In the genomic region with DNA sequence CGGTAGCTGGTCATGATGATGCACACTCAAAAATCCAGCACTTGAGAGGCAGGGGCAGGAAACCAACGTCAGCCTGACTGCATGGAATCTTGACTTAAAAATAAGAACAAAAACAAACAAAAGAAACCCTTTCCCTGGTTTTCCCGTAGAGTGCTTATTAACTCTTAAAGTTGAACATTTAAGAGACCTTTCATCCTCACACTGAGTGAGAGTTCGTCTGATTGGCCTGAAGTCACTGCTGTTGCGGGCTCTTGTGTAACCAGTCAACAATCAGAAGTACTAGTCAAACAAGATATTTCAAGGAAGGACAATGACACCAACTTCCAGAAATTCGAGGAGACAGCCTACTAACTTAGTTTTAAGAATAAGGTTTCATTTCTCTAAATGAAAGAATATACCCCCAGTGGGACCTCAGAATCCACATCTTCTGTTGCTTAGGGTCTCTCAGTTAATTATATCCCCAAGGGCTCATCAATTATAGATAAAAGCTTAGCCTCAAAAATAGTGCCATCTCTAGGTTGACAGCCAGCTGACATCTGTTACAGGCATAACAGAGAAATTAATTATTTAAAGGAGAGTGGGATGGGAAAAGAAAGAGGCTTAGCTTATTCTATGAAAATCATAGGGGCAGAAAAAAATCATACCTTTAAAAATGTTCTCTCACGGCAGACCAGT, we compare ENCODE assay signal across 26 mouse cellular contexts. TPM values are rescaled to one million over a fixed set of nuclear protein-coding genes. Genes with fewer than 3 reads are reported as not detected.
DNase-seq lines count a peak whose midpoint lies in the region; ATAC-seq lines count a peak whose summit lies in the region.
"Had no signal": no experiment of that assay in that cellular context is flagged by ENCODE, and none has a peak within 500 bp of the region (broad histone marks: within the 10 kb centered on the region; RNA-seq: fewer than 3 reads in every experiment).

No protein-coding gene starts in this region.

- peak; percentile 44 to 56 for DNase-seq in kidney, adult 8-10 months
- DNase-seq in kidney, postnatal 4 days, result no peak
- no peak for DNase-seq in lung, postnatal 4 days
- DNase-seq in lung, postnatal 25 days (ENCODE audit: low spot score), result peak; percentile 40
- DNase-seq in forebrain, embryonic 14.5 days (ENCODE audit: low spot score), result no peak
- DNase-seq in forebrain, embryonic 11.5 days (ENCODE audit: low spot score), result no peak
- DNase-seq: adrenal gland, postnatal 36 days; B cell, adult 2 months; cerebellum, adult 18-20 months; cerebellum, postnatal 14 days; gastrocnemius, postnatal 10 days; heart, adult 11 months; thymus, adult 2 months had no signal

- H3K36me3 ChIP-seq in lung, embryonic 16.5 days (ENCODE audit: control insufficient read depth, insufficient read depth, low read length), result no peaks in the 10 kb centered on the region
- H3K36me3 ChIP-seq in kidney, embryonic 15.5 days, result no peaks in the 10 kb centered on the region
- H3K36me3 ChIP-seq in forebrain, embryonic 14.5 days (ENCODE audit: control insufficient read depth, insufficient read depth, low read length), result no peaks in the 10 kb centered on the region
- no peaks in the 10 kb centered on the region for H3K36me3 ChIP-seq in forebrain, embryonic 11.5 days (ENCODE audit: control insufficient read depth, insufficient read depth, low read length)
- H3K36me3 ChIP-seq: embryonic facial prominence, embryonic 13.5 days; forebrain, embryonic 15.5 days; G1E; hindbrain, embryonic 15.5 days; limb, embryonic 15.5 days had no signal

- no peak for ATAC-seq in lung, embryonic 16.5 days (ENCODE audit: low read depth)
- ATAC-seq in kidney, embryonic 15.5 days (replicated peaks; ENCODE audit: low FRiP score), result no peak
- ATAC-seq in forebrain, embryonic 14.5 days, result no peak
- no peak for ATAC-seq in forebrain, embryonic 11.5 days (replicated peaks; ENCODE audit: low FRiP score)
- ATAC-seq: forebrain, embryonic 15.5 days; Patski had no signal

- H3K4me3 ChIP-seq in lung, embryonic 16.5 days (ENCODE audit: low read length), result no peak overlapping the region
- no peak overlapping the region for H3K4me3 ChIP-seq in kidney, embryonic 15.5 days (replicated peaks)
- H3K4me3 ChIP-seq in forebrain, embryonic 14.5 days (ENCODE audit: low read depth, low read length), result no peak overlapping the region
- no peak overlapping the region for H3K4me3 ChIP-seq in forebrain, embryonic 11.5 days (ENCODE audit: low read depth, low read length)
- H3K4me3 ChIP-seq: embryonic facial prominence, embryonic 13.5 days; forebrain, embryonic 15.5 days; hindbrain, embryonic 15.5 days; left cerebral cortex, adult 2 months; limb, embryonic 15.5 days had no signal

- H3K4me2 ChIP-seq in lung, embryonic 16.5 days (ENCODE audit: low read depth, low read length), result peak overlapping the region; percentile 14; the same call in 1 of the 2 replicates
- H3K4me2 ChIP-seq in kidney, embryonic 15.5 days, result no peak overlapping the region
- no peak overlapping the region for H3K4me2 ChIP-seq in forebrain, embryonic 14.5 days (ENCODE audit: low read length)
- H3K4me2 ChIP-seq in forebrain, embryonic 11.5 days (ENCODE audit: low read depth, low read length, severe bottlenecking), result no peak overlapping the region
- H3K4me2 ChIP-seq: embryonic facial prominence, embryonic 13.5 days; forebrain, embryonic 15.5 days; heart, embryonic 11.5 days; hindbrain, embryonic 15.5 days; limb, embryonic 15.5 days had no signal

- no peaks in the 10 kb centered on the region for H3K9me3 ChIP-seq in lung, embryonic 16.5 days (ENCODE audit: control insufficient read depth, low read length)
- no peaks in the 10 kb centered on the region for H3K9me3 ChIP-seq in kidney, embryonic 15.5 days (replicated peaks)
- no peaks in the 10 kb centered on the region for H3K9me3 ChIP-seq in forebrain, embryonic 14.5 days (replicated peaks; ENCODE audit: control insufficient read depth, low read length)
- H3K9me3 ChIP-seq in forebrain, embryonic 11.5 days (ENCODE audit: control insufficient read depth, low read length), result no peaks in the 10 kb centered on the region
- H3K9me3 ChIP-seq: embryonic facial prominence, embryonic 13.5 days; forebrain, embryonic 15.5 days; G1E; hindbrain, embryonic 15.5 days; limb, embryonic 15.5 days had no signal

- 0 out of 2 replicates have a peak, but pooled peaks cover 5% of the 10 kb centered on the region for H3K4me1 ChIP-seq in lung, embryonic 16.5 days (replicated peaks; ENCODE audit: control insufficient read depth, insufficient read depth, low read length)
- peaks cover 6% of the 10 kb centered on the region for H3K4me1 ChIP-seq in kidney, embryonic 15.5 days
- H3K4me1 ChIP-seq in forebrain, embryonic 14.5 days (ENCODE audit: control insufficient read depth, insufficient read depth, low read length), result peaks cover 6% of the 10 kb centered on the region; the same call in 1 of the 2 replicates
- H3K4me1 ChIP-seq in forebrain, embryonic 11.5 days (replicated peaks; ENCODE audit: control insufficient read depth, insufficient read depth, low read length), result no peaks in the 10 kb centered on the region
- H3K4me1 ChIP-seq: limb, embryonic 15.5 days had no signal

- H3K27me3 ChIP-seq in lung, embryonic 16.5 days (ENCODE audit: control insufficient read depth, insufficient read depth, low read depth, low read length), result no peaks in the 10 kb centered on the region
- no peaks in the 10 kb centered on the region for H3K27me3 ChIP-seq in kidney, embryonic 15.5 days
- no peaks in the 10 kb centered on the region for H3K27me3 ChIP-seq in forebrain, embryonic 14.5 days (replicated peaks; ENCODE audit: control insufficient read depth, insufficient read depth, low read length)
- H3K27me3 ChIP-seq in forebrain, embryonic 11.5 days (ENCODE audit: control insufficient read depth, insufficient read depth, low read length), result no peaks in the 10 kb centered on the region
- H3K27me3 ChIP-seq: CH12.LX; embryonic facial prominence, embryonic 13.5 days; forebrain, embryonic 15.5 days; hindbrain, embryonic 15.5 days; limb, embryonic 15.5 days had no signal

- H3K27ac ChIP-seq in lung, embryonic 16.5 days (ENCODE audit: low read length), result peak overlapping the region; percentile 36; the same call in 1 of the 2 replicates
- H3K27ac ChIP-seq in kidney, embryonic 15.5 days, result 0 out of 2 replicates have a peak overlapping the region, but pooled peaks have one; percentile 37
- no peak overlapping the region for H3K27ac ChIP-seq in forebrain, embryonic 14.5 days (ENCODE audit: low read depth, low read length)
- no peak overlapping the region for H3K27ac ChIP-seq in forebrain, embryonic 11.5 days (ENCODE audit: low read depth, low read length)
- H3K27ac ChIP-seq: embryonic facial prominence, embryonic 13.5 days; forebrain, embryonic 15.5 days; hindbrain, embryonic 15.5 days; left cerebral cortex, adult 2 months; limb, embryonic 15.5 days; macrophage; stomach, postnatal 0 days had no signal

- 38% methylated on average over 7 of the region's 7 CpGs for WGBS in lung, embryonic 16.5 days
- 73% methylated on average over 7 of the region's 7 CpGs for WGBS in kidney, embryonic 15.5 days
- 74% methylated on average over 7 of the region's 7 CpGs for WGBS in forebrain, embryonic 14.5 days
- WGBS in forebrain, embryonic 11.5 days, result 82% methylated on average over 7 of the region's 7 CpGs

- no peak overlapping the region for H3K9ac ChIP-seq in lung, embryonic 16.5 days (ENCODE audit: low read length)
- H3K9ac ChIP-seq in kidney, embryonic 15.5 days, result no peak overlapping the region
- no peak overlapping the region for H3K9ac ChIP-seq in forebrain, embryonic 14.5 days (ENCODE audit: low read length)
- no peak overlapping the region for H3K9ac ChIP-seq in forebrain, embryonic 11.5 days (ENCODE audit: low read length)
- H3K9ac ChIP-seq: embryonic facial prominence, embryonic 13.5 days; forebrain, embryonic 15.5 days; hindbrain, embryonic 15.5 days; limb, embryonic 15.5 days had no signal

RNA-seq across cellular contexts. Expression of gene Tmem30a, which starts 3.3 kb away (rescaled TPM):
- 96.6 and 97.3 TPM in 2 replicates for polyA plus RNA-seq in lung, embryonic 16.5 days (2015; fragmentation: Nextera tagmentation; extraction: Ambion mirVana)
- 81.1 and 85.6 TPM in 2 replicates for polyA plus RNA-seq in kidney, embryonic 15.5 days (2015; fragmentation: Nextera tagmentation; extraction: Ambion mirVana)
- 91.2 and 108 TPM in 2 replicates for polyA plus RNA-seq in forebrain, embryonic 14.5 days (2014; fragmentation: Nextera tagmentation; extraction: Ambion mirVana)
- polyA plus RNA-seq in forebrain, embryonic 11.5 days (2014; fragmentation: Nextera tagmentation; extraction: Ambion mirVana), result 77.6 and 84.9 TPM in 2 replicates

RNA-seq across cellular contexts. Expression of gene Cox7a2, which starts 36.9 kb away (rescaled TPM):
- 676 and 713 TPM in 2 replicates for polyA plus RNA-seq in lung, embryonic 16.5 days (2015; fragmentation: Nextera tagmentation; extraction: Ambion mirVana)
- polyA plus RNA-seq in kidney, embryonic 15.5 days (2015; fragmentation: Nextera tagmentation; extraction: Ambion mirVana), result 718 and 798 TPM in 2 replicates
- polyA plus RNA-seq in forebrain, embryonic 14.5 days (2014; fragmentation: Nextera tagmentation; extraction: Ambion mirVana), result 791 and 901 TPM in 2 replicates
- polyA plus RNA-seq in forebrain, embryonic 11.5 days (2014; fragmentation: Nextera tagmentation; extraction: Ambion mirVana), result 531 and 572 TPM in 2 replicates

Comparison
In these comparisons a context has a peak if more than half of its experiments do, and no peak if none do; other contexts are left out.
1. DNase-seq: peak in kidney, adult 8-10 months (2 of 2) and lung, postnatal 25 days (single experiment); none in kidney, postnatal 4 days (0 of 2), lung, postnatal 4 days (0 of 2), forebrain, embryonic 14.5 days (single experiment) and forebrain, embryonic 11.5 days (single experiment).
2. H3K27ac ChIP-seq: peak in lung, embryonic 16.5 days (single experiment) and kidney, embryonic 15.5 days (single experiment); none in forebrain, embryonic 14.5 days (single experiment) and forebrain, embryonic 11.5 days (single experiment).